Mouse (Mus musculus) G1E (cell line): ENCODE data around the gene Cdkl3. TPM values are rescaled to one million over a fixed set of nuclear protein-coding genes. Genes with fewer than 3 reads are reported as not detected.
A peak's percentile ranks its signal among the peaks of the same experiment; 100 is the strongest.

ENCODE experiments used
- ATAC-seq: 2 replicates; pipeline ENCODE4 v1.8.0; 2016; ENCODE audit warnings: mild to moderate bottlenecking; ENCODE audit not compliant: insufficient number of reproducible peaks, poor library complexity, low FRiP score, severe bottlenecking; ENCODE audit errors: extremely low read depth
- DNase-seq: peaks from one replicate; pipeline ENCODE4 v3.0.0; 2012; ENCODE audit warnings: low spot score
- H3K27me3 ChIP-seq: 2 replicates; pipeline ENCODE4 v1.6.1; 2012; ENCODE audit warnings: mild to moderate bottlenecking, low read length, inconsistent platforms; ENCODE audit not compliant: insufficient read depth
- H3K36me3 ChIP-seq: replicated peaks from 2 replicates; pipeline ENCODE3; 2012; ENCODE audit warnings: mild to moderate bottlenecking, inconsistent platforms
- H3K4me1 ChIP-seq: 2 replicates; pipeline ENCODE4 v1.6.1; 2012; ENCODE audit warnings: low read depth, low read length, inconsistent platforms, mixed read lengths; ENCODE audit not compliant: insufficient read depth
- H3K4me3 ChIP-seq: 2 replicates; pipeline ENCODE4 v1.5.1; 2012; ENCODE audit warnings: low read depth, mild to moderate bottlenecking, inconsistent platforms, low read length, moderate library complexity, mixed read lengths
- H3K9me3 ChIP-seq: replicated peaks from 2 replicates; pipeline ENCODE4 v1.6.1; 2012; ENCODE audit warnings: inconsistent platforms
- CTCF ChIP-seq: IDR thresholded peaks from 2 replicates; pipeline ENCODE4 v1.5.1; 2012; ENCODE audit warnings: low read depth, low read length, inconsistent platforms, mixed read lengths
- GATA1 ChIP-seq: IDR thresholded peaks from 2 replicates; pipeline ENCODE4 v1.6.1; 2012; ENCODE audit warnings: borderline replicate concordance, low read length, inconsistent platforms, mixed read lengths
- GATA2 ChIP-seq: IDR thresholded peaks from 2 replicates; pipeline ENCODE4 v1.6.1; 2012; ENCODE audit warnings: low read depth, low read length, inconsistent platforms, borderline replicate concordance
- POLR2AphosphoS5 ChIP-seq: IDR thresholded peaks from 2 replicates; pipeline ENCODE4 v1.6.1; 2012; ENCODE audit warnings: low read depth, low read length, inconsistent platforms; ENCODE audit not compliant: insufficient replicate concordance
- TAL1 ChIP-seq: conservative IDR thresholded peaks from 2 replicates; pipeline ENCODE4 v1.6.1; 2012; ENCODE audit warnings: low read depth, low read length, inconsistent platforms, mixed read lengths
- polyA plus RNA-seq: library from polyadenylated mRNA; stranded (reverse); fragments of >175 nt; gene quantifications from 2 replicates; pipeline ENCODE4 v1.2.3, GENCODE M21; 2012
- total RNA-seq, 2 experiments: library from RNA; stranded (forward) in 1 of 2; stranded (reverse) in 1 of 2; fragments of 200-1000 nt in 1 of 2; fragments of >200 nt in 1 of 2; fragmentation: Nextera tagmentation in 1 of 2; gene quantifications; 2 replicates each; pipeline ENCODE4 v1.2.3; 2014 to 2017

The Cdkl3 gene
- total and polyA plus RNA-seq, 3 experiments, result 0.78 to 12.6 (median 2.5) TPM

DNA sequence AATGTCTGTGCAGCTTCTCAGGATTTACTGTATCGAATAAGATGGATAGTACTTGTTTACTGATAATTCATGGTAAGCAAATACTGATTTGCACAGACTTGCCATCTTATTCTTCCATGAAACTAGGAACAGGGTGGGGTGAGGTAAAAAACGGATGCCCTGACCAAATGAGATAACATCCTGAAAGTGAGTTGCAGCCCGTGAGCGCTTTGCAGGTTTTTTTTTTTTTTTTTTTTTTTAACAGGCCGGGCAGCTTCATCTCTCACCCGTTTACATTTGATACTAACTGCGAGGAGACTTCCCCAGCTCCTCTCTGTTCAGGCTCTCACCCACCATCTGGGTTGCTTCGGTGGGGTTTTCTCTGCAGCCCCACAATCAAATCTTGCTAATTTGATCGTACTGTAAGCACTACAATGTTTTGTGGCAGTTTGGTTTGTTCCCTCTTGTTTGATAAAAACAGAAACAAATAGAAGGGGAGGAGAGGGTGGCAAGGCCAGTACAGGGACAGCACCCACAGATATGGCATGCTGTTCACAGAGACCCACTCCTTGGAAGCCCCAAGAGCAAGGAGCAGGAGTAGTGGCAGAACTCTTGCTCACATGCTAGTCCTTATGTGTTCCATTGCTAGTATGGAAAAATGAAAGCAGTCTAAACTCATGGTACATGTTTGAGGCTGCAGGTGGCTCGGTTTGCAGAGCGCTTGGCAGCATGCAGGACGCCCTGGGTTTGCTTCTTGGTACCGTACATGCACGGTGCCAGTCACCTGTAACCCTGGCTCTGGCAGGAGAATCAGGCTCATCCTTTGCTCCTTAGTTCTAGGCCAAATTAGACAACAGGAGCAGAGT is 70.8 kb downstream of the Cdkl3 start:
- peak overlapping the region; percentile 61; the same call in 1 of the 2 replicates for H3K4me3 ChIP-seq
- DNase-seq, result peak; percentile 53
- H3K4me1 ChIP-seq, result peaks cover 72% of the 10 kb centered on the region
- H3K9me3 ChIP-seq, result no peaks in the 10 kb centered on the region
- peak; percentile 2; the same call in 1 of the 2 replicates for TF ChIP-seq TAL1
- no peak for TF ChIP-seq CTCF
- no peak for TF ChIP-seq POLR2AphosphoS5
- no peak for TF ChIP-seq GATA1
- no peak for TF ChIP-seq GATA2
- ATAC-seq, result peak; percentile 66
- no peaks in the 10 kb centered on the region for H3K36me3 ChIP-seq
- peaks cover 2% of the 10 kb centered on the region; the same call in 1 of the 2 replicates for H3K27me3 ChIP-seq

GRCm38 (mm10) chr11:52075794-52076633 is 72.0 kb downstream of the Cdkl3 start:
- DNase-seq (no peak), ATAC-seq (peak; percentile 9)
- Histone ChIP-seq H3K4me3 (peak overlapping the region; percentile 59; the same call in 1 of the 2 replicates), H3K27me3 (peaks cover 7% of the 10 kb centered on the region; the same call in 1 of the 2 replicates), H3K36me3 (no peaks in the 10 kb centered on the region), H3K9me3 (no peaks in the 10 kb centered on the region), H3K4me1 (peaks cover 74% of the 10 kb centered on the region)
- TF ChIP-seq GATA2 (no peak), CTCF (no peak), TAL1 (no peak), GATA1 (no peak), POLR2AphosphoS5 (no peak)

DNA sequence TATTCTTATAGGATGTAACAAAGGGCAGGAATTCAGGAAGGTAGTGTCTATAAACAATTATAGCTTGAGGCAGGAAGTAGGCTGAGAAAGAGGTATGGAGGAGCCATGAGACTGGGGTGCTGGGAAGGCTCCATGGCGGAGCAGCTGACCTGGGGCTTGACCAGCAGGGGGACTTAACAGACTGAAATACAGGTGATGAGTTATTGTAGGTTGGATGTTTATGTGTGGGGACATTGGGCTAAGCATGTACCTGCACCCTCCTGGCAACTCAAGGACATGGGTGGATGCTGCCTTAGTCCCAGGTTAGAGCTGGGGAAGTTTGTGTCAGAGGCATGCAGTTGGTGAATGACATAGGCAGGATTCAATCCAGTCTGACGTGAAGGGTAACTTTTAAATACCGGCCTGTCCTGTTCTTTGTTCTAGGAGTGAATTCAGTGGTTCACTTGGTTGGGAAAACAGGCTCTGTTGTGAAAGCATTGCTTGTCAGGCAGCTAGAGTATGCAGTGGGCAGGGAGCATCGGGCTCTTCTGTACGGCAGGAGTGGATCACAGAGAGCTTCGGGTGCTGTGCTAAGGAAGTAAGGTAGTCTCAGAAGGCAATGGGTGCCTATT is 72.8 kb downstream of the Cdkl3 start:
- DNase-seq (no peak), ATAC-seq (no peak)
- TF ChIP-seq GATA2, result no peak
- TF ChIP-seq POLR2AphosphoS5, result no peak
- no peak for TF ChIP-seq CTCF
- TF ChIP-seq TAL1, result no peak
- no peak for TF ChIP-seq GATA1
- Histone ChIP-seq H3K36me3 (no peaks in the 10 kb centered on the region), H3K4me1 (peaks cover 68% of the 10 kb centered on the region), H3K4me3 (no peak overlapping the region), H3K9me3 (no peaks in the 10 kb centered on the region), H3K27me3 (peaks cover 5% of the 10 kb centered on the region; the same call in 1 of the 2 replicates)

GRCm38 (mm10) chr11:52077939-52078338 is 73.9 kb downstream of the Cdkl3 start:
- DNase-seq (no peak), ATAC-seq (no peak)
- no peaks in the 10 kb centered on the region for H3K36me3 ChIP-seq
- TF ChIP-seq GATA1 (no peak), POLR2AphosphoS5 (no peak), GATA2 (no peak), TAL1 (no peak), CTCF (no peak)
- no peak overlapping the region for H3K4me3 ChIP-seq
- H3K4me1 ChIP-seq, result peaks cover 58% of the 10 kb centered on the region
- peaks cover 5% of the 10 kb centered on the region for H3K27me3 ChIP-seq
- no peaks in the 10 kb centered on the region for H3K9me3 ChIP-seq

DNA sequence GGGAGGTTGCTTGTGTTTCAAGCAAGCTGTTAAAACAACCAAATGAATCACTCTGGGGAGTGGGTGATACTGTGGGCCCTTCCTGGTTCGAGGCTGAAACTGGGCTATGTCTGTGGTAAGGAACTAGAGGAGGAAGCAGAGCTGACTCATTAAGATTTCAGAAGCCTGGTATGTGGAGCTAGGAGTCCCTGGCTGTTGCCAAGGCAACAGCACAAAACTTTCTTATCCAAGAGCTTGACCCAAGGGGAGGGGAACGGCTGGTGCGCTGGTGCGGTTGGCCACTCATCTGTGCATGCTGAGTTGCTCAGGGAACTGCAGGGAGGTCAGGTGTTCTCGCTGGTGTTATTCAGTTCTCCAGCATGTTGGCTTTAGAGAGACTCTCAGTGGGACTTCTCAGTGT is 76.0 kb downstream of the Cdkl3 start:
- peaks cover 38% of the 10 kb centered on the region for H3K4me1 ChIP-seq
- ATAC-seq (peak; percentile 54), DNase-seq (no peak)
- peaks cover 15% of the 10 kb centered on the region for H3K27me3 ChIP-seq
- no peaks in the 10 kb centered on the region for H3K9me3 ChIP-seq
- TF ChIP-seq TAL1, result no peak
- TF ChIP-seq GATA1, result no peak
- TF ChIP-seq GATA2, result no peak
- no peak for TF ChIP-seq CTCF
- TF ChIP-seq POLR2AphosphoS5, result no peak
- no peaks in the 10 kb centered on the region for H3K36me3 ChIP-seq
- no peak overlapping the region for H3K4me3 ChIP-seq
